Mouse (Mus musculus): ENCODE results near the gene Llgl1. TPM values are rescaled to one million over a fixed set of nuclear protein-coding genes. Genes with fewer than 3 reads are reported as not detected.

Llgl1 gene
- polyA plus RNA-seq, 1 experiment: 88.3 TPM

- H3K27me3 ChIP-seq (ENCODE audit: control insufficient read depth, insufficient read depth, low read length): no peaks in the 10 kb centered on the region
- H3K4me1 ChIP-seq (ENCODE audit: control insufficient read depth, insufficient read depth, low read length): peaks cover 4% of the 10 kb centered on the region; the same call in 1 of the 2 replicates
- H3K4me3 ChIP-seq (replicated peaks; ENCODE audit: insufficient read depth, low read depth, low read length): no peak overlapping the region
- H3K27ac ChIP-seq (ENCODE audit: insufficient read depth, low read length): no peak overlapping the region
- DNase-seq: peak; percentile 4 to 18
- WGBS: 88% methylated on average over 17 of the region's 17 CpGs
- TF ChIP-seq CTCF (IDR thresholded peaks at IDR 0.05; ENCODE audit: borderline replicate concordance, insufficient read depth, low read depth, low read length) (no peak), POLR2A (IDR thresholded peaks at IDR 0.05; ENCODE audit: borderline replicate concordance, insufficient read depth, low read length) (no peak)
Measured at GRCm38 (mm10) chr11:60711218-60711617, 11.7 kb downstream of the Llgl1 start.

GRCm38 (mm10) chr11:60712040-60712439 is 12.5 kb downstream of the Llgl1 start:
- Histone ChIP-seq H3K27me3 (ENCODE audit: control insufficient read depth, insufficient read depth, low read length) (no peaks in the 10 kb centered on the region), H3K4me3 (replicated peaks; ENCODE audit: insufficient read depth, low read depth, low read length) (no peak overlapping the region), H3K4me1 (ENCODE audit: control insufficient read depth, insufficient read depth, low read length) (peaks cover 4% of the 10 kb centered on the region; the same call in 1 of the 2 replicates), H3K27ac (ENCODE audit: insufficient read depth, low read length) (no peak overlapping the region)
- DNase-seq: peak in 1 of 2 experiments; percentile 9
- no peak for TF ChIP-seq POLR2A (IDR thresholded peaks at IDR 0.05; ENCODE audit: borderline replicate concordance, insufficient read depth, low read length)
- TF ChIP-seq CTCF (IDR thresholded peaks at IDR 0.05; ENCODE audit: borderline replicate concordance, insufficient read depth, low read depth, low read length): no peak
- 90% methylated on average over 18 of the region's 18 CpGs for WGBS

- 82% methylated on average over 13 of the region's 13 CpGs for WGBS
- Histone ChIP-seq H3K4me1 (ENCODE audit: control insufficient read depth, insufficient read depth, low read length) (no peaks in the 10 kb centered on the region), H3K27ac (ENCODE audit: insufficient read depth, low read length) (no peak overlapping the region), H3K4me3 (replicated peaks; ENCODE audit: insufficient read depth, low read depth, low read length) (no peak overlapping the region), H3K27me3 (ENCODE audit: control insufficient read depth, insufficient read depth, low read length) (no peaks in the 10 kb centered on the region)
- no peak for TF ChIP-seq POLR2A (IDR thresholded peaks at IDR 0.05; ENCODE audit: borderline replicate concordance, insufficient read depth, low read length)
- no peak for TF ChIP-seq CTCF (IDR thresholded peaks at IDR 0.05; ENCODE audit: borderline replicate concordance, insufficient read depth, low read depth, low read length)
- peak in 1 of 2 experiments; percentile 11 for DNase-seq
Measured at GRCm38 (mm10) chr11:60712639-60713255, 13.2 kb downstream of the Llgl1 start.

GRCm38 (mm10) chr11:60715833-60716232 is 16.3 kb downstream of the Llgl1 start:
- Histone ChIP-seq H3K27ac (ENCODE audit: insufficient read depth, low read length) (no peak overlapping the region), H3K4me1 (ENCODE audit: control insufficient read depth, insufficient read depth, low read length) (no peaks in the 10 kb centered on the region), H3K27me3 (ENCODE audit: control insufficient read depth, insufficient read depth, low read length) (no peaks in the 10 kb centered on the region), H3K4me3 (replicated peaks; ENCODE audit: insufficient read depth, low read depth, low read length) (no peak overlapping the region)
- 77% methylated on average over 5 of the region's 5 CpGs for WGBS
- no peak for DNase-seq
- TF ChIP-seq POLR2A (IDR thresholded peaks at IDR 0.05; ENCODE audit: borderline replicate concordance, insufficient read depth, low read length) (no peak), CTCF (IDR thresholded peaks at IDR 0.05; ENCODE audit: borderline replicate concordance, insufficient read depth, low read depth, low read length) (no peak)

GRCm38 (mm10) chr11:60719263-60719662 is 19.7 kb downstream of the Llgl1 start:
- no peak overlapping the region; the same call in 1 of the 2 replicates for H3K27ac ChIP-seq (ENCODE audit: insufficient read depth, low read length)
- DNase-seq: no peak
- H3K4me3 ChIP-seq (replicated peaks; ENCODE audit: insufficient read depth, low read depth, low read length): no peak overlapping the region
- 87% methylated on average over 5 of the region's 5 CpGs for WGBS
- no peaks in the 10 kb centered on the region for H3K4me1 ChIP-seq (ENCODE audit: control insufficient read depth, insufficient read depth, low read length)
- TF ChIP-seq POLR2A (IDR thresholded peaks at IDR 0.05; ENCODE audit: borderline replicate concordance, insufficient read depth, low read length) (no peak), CTCF (IDR thresholded peaks at IDR 0.05; ENCODE audit: borderline replicate concordance, insufficient read depth, low read depth, low read length) (no peak)
- no peaks in the 10 kb centered on the region for H3K27me3 ChIP-seq (ENCODE audit: control insufficient read depth, insufficient read depth, low read length)

GRCm38 (mm10) chr11:60726601-60727391 is 27.3 kb downstream of the Llgl1 start, which contains the start of gene Flii:
Gene Flii (minus strand): TSS chr11:60727263.
- Histone ChIP-seq H3K4me3 (replicated peaks; ENCODE audit: insufficient read depth, low read depth, low read length) (peak within 1 kb of the TSS; percentile 71), H3K27ac (ENCODE audit: insufficient read depth, low read length) (peak within 1 kb of the TSS; percentile 61), H3K27me3 (ENCODE audit: control insufficient read depth, insufficient read depth, low read length) (no peaks in the 10 kb centered on the region), H3K4me1 (ENCODE audit: control insufficient read depth, insufficient read depth, low read length) (peaks cover 4% of the 10 kb centered on the region)
- under 1% methylated on average over 69 of the region's 71 CpGs for WGBS
- TF ChIP-seq CTCF (IDR thresholded peaks at IDR 0.05; ENCODE audit: borderline replicate concordance, insufficient read depth, low read depth, low read length): peak; percentile 30; the same call in 1 of the 2 replicates
- peak; percentile 61 for TF ChIP-seq POLR2A (IDR thresholded peaks at IDR 0.05; ENCODE audit: borderline replicate concordance, insufficient read depth, low read length)
- DNase-seq: peak; percentile 82 to 83

- DNase-seq: no peak
Measured at GRCm38 (mm10) chr11:60727392-60728140, 28.0 kb downstream of the Llgl1 start.

More at GRCm38 (mm10) chr11:60727392-60728140, 28.0 kb downstream of the Llgl1 start:
- H3K27me3 ChIP-seq (ENCODE audit: control insufficient read depth, insufficient read depth, low read length): no peaks in the 10 kb centered on the region
- peak overlapping the region; percentile 71 for H3K4me3 ChIP-seq (replicated peaks; ENCODE audit: insufficient read depth, low read depth, low read length)
- no peak for TF ChIP-seq POLR2A (IDR thresholded peaks at IDR 0.05; ENCODE audit: borderline replicate concordance, insufficient read depth, low read length)
- no peak for TF ChIP-seq CTCF (IDR thresholded peaks at IDR 0.05; ENCODE audit: borderline replicate concordance, insufficient read depth, low read depth, low read length)
- WGBS: 1% methylated on average over 12 of the region's 12 CpGs
- H3K27ac ChIP-seq (ENCODE audit: insufficient read depth, low read length): peak overlapping the region; percentile 61
- H3K4me1 ChIP-seq (ENCODE audit: control insufficient read depth, insufficient read depth, low read length): peaks cover 4% of the 10 kb centered on the region

Data from cerebellum, adult 2 months (tissue).